Mouse (Mus musculus) right cerebral cortex, postnatal 36 days (tissue): ENCODE data around the gene Nek6.
A peak's percentile ranks its signal among the peaks of the same experiment; 100 is the strongest.

Experiments used
- DNase-seq, 2 experiments: peaks; one replicate each; pipeline ENCODE4 v3.0.0; 2022; ENCODE audit warnings: low spot score in 2 of 2, mixed read lengths in 1 of 2

Gene Nek6

GRCm38 (mm10) chr2:38578602-38579521 is 67.4 kb downstream of the Nek6 start:
- peak; percentile 41 to 49 for DNase-seq

GRCm38 (mm10) chr2:38579528-38579927 is 68.1 kb downstream of the Nek6 start:
- DNase-seq, result no peak

- no peak for DNase-seq
These were observed 72.5 kb downstream of the Nek6 start for GRCm38 (mm10) chr2:38583982-38584381.

- DNase-seq, result no peak
These were observed 73.3 kb downstream of the Nek6 start for GRCm38 (mm10) chr2:38584514-38585378.

GRCm38 (mm10) chr2:38585379-38585736 is 73.9 kb downstream of the Nek6 start:
- DNase-seq, result no peak

GRCm38 (mm10) chr2:38586733-38587132 is 75.3 kb downstream of the Nek6 start:
- no peak for DNase-seq

GRCm38 (mm10) chr2:38591751-38592459 is 80.5 kb downstream of the Nek6 start:
- DNase-seq, result peak in 1 of 2 experiments; percentile 45

GRCm38 (mm10) chr2:38594874-38595273 is 83.4 kb downstream of the Nek6 start:
- DNase-seq, result no peak

- no peak for DNase-seq
These were observed 86.5 kb downstream of the Nek6 start for GRCm38 (mm10) chr2:38597896-38598295.

GRCm38 (mm10) chr2:38598395-38598794 is 87.0 kb downstream of the Nek6 start:
- DNase-seq, result no peak

GRCm38 (mm10) chr2:38600842-38601241 is 89.4 kb downstream of the Nek6 start:
- no peak for DNase-seq

GRCm38 (mm10) chr2:38607716-38608115 is 96.3 kb downstream of the Nek6 start:
- no peak for DNase-seq

- no peak for DNase-seq
These were observed 97.4 kb downstream of the Nek6 start for GRCm38 (mm10) chr2:38608831-38609309.

- DNase-seq, result no peak
These were observed 97.9 kb downstream of the Nek6 start for GRCm38 (mm10) chr2:38609310-38609709.

GRCm38 (mm10) chr2:38610161-38610560 is 98.7 kb downstream of the Nek6 start:
- DNase-seq, result no peak

- DNase-seq, result no peak
These were observed 101.2 kb downstream of the Nek6 start for GRCm38 (mm10) chr2:38612596-38612995.

- no peak for DNase-seq
These were observed 102.1 kb downstream of the Nek6 start for GRCm38 (mm10) chr2:38613576-38613975.

GRCm38 (mm10) chr2:38614437-38614836 is 103.0 kb downstream of the Nek6 start:
- DNase-seq, result no peak

GRCm38 (mm10) chr2:38616072-38616471 is 104.6 kb downstream of the Nek6 start:
- no peak for DNase-seq

- DNase-seq, result no peak
These were observed 105.8 kb downstream of the Nek6 start for GRCm38 (mm10) chr2:38616956-38617872.

- no peak for DNase-seq
These were observed 108.3 kb downstream of the Nek6 start for GRCm38 (mm10) chr2:38619777-38620176.
